Mouse (Mus musculus): Measurements from ENCODE around the gene Znrf3.

- TF ChIP-seq CTCF (IDR thresholded peaks at IDR 0.05; ENCODE audit: control insufficient read depth, insufficient read depth, insufficient replicate concordance, low read depth, low read length) (no peak), POLR2A (IDR thresholded peaks at IDR 0.05; ENCODE audit: control insufficient read depth, low read depth, low read length) (no peak)
These were observed 184.6 kb downstream of the Znrf3 start for GRCm38 (mm10) chr11:5259944-5260598.
